Mouse (Mus musculus) testis, adult 2 months (tissue): ENCODE measurements around the gene Rarres1.

Experiments used
- CTCF ChIP-seq: fragments of 200-500 bp; IDR thresholded peaks from 2 replicates; pipeline ENCODE4 v1.5.1; 2012; ENCODE audit warnings: low read depth, mild to moderate bottlenecking, inconsistent platforms, low read length, moderate library complexity; ENCODE audit not compliant: control insufficient read depth, insufficient read depth, insufficient replicate concordance
- POLR2A ChIP-seq: fragments of 200-500 bp; IDR thresholded peaks from 2 replicates; pipeline ENCODE4 v1.6.1; 2012; ENCODE audit warnings: low read depth, mild to moderate bottlenecking, inconsistent platforms, low read length, moderate library complexity; ENCODE audit not compliant: control insufficient read depth

DNA sequence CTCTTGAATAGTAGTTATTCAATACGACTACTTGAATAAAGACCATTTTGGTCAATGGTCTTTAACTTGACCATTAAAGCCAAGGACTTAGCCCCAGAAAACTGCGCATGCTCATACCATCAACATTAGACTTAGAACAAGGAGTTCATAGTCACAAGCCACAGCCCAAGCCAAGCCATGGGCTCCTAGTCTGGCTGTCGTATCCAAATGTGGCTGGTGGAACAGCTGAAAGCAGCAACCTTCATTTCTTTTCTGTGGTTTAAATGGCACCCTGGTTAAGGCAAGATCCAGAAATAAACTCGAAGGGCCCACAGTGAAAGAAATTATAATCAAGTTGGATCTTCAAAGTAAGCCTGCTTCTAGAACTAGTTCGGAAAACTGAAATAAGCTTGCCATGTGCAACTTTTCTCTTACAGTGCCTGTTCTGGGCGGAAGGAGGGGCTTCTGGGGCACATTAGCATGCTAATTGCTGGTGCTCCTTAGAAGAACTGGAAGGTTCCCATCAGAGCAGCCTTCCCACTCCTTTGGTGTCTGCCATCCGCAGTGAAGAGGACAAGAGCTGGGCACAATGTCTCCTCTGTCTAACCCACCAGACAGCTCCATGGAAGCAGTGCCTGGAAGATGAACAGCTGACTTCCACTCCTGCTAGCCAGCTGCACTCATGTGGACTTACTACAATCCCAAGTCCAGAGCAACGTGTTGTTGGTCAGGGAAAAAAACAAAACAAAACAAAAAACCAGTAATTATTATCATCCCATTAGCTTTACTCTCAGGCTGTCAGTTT is 23.0 kb downstream of the Rarres1 start:
- TF ChIP-seq POLR2A, result no peak
- TF ChIP-seq CTCF, result no peak
